Mouse (Mus musculus): ENCODE results near the gene Gas2l1.

DNA sequence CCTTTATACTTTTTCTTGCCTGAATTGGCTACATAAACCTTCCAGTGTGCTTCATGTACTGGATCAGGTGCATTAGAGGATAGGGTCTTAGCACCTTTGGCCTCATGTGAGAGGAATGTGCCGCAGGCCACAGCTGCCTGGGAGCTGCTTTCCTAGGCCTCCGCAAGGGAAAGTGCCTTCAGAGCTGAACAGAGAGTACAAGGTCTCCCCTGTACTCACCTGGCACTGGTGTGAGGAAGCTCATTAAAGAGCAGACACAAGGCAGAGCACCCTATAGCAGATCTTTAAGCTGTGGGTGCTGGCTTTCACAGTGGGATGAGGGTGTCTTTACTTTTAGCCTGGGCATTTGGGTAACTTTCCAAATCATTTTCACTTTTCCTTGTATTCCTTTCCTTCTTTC, 59.6 kb downstream of the Gas2l1 start:
- TF ChIP-seq POLR2A (IDR thresholded peaks at IDR 0.05; ENCODE audit: control insufficient read depth in 1 of 2, insufficient read depth in 1 of 2, low read depth in 1 of 2, low read length in 2 of 2, poor library complexity in 1 of 2): no peak
- no peak for TF ChIP-seq CHD2 (IDR thresholded peaks at IDR 0.05; ENCODE audit: low read length)
- no peak for TF ChIP-seq POLR2AphosphoS2 (IDR thresholded peaks at IDR 0.05; ENCODE audit: low read length)
- TF ChIP-seq MYC (IDR thresholded peaks at IDR 0.05; ENCODE audit: low read depth, low read length): no peak
- no peak for TF ChIP-seq EP300 (IDR thresholded peaks at IDR 0.05; ENCODE audit: low read depth in 1 of 2, low read length in 2 of 2)
- no peak for TF ChIP-seq CTCF (IDR thresholded peaks at IDR 0.05 in 2 of 3, conservative IDR thresholded peaks at IDR 0.05 in 1 of 3; ENCODE audit: control insufficient read depth in 1 of 3, insufficient read depth in 1 of 3, low read depth in 2 of 3, low read length in 3 of 3, poor library complexity in 1 of 3, severe bottlenecking in 1 of 3)
- no peak for TF ChIP-seq GATA1 (IDR thresholded peaks at IDR 0.05; ENCODE audit: low read depth, low read length)
